Comparison of ENCODE assay signal across 12 mouse cellular contexts in the genomic region with DNA sequence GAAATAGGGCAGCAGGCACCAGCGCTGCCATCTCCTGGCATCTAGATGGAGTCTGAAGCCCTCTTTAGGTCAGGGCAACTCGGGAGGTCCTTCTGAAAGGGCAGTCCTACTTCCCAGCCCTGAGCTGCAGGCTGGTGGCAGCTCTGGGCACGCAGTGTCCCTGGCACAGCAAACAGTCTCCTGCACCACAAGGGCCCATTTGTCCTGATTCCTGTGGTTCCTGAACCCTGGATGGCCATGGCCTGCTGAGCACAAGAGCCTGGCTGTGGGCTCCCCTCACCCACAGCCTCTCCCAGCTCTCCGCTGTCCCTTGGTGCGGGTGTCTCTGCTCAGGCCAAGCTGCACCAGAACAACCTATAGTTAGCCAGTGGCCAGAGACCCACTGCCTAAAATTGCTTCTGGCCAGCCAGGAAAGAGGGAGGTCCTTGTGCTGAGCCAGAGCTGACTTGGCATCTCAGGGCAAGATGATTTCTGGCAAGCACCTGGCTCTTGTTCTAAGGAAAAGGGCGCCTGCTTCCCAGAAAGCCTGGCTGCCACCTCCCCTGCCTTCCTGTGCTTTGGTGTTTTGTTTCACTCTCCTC. TPM values are rescaled to one million over a fixed set of nuclear protein-coding genes. Genes with fewer than 3 reads are reported as not detected.
DNase-seq lines count a peak whose midpoint lies in the region; ATAC-seq and TF ChIP-seq lines count a peak whose summit lies in the region.
"Had no signal": no experiment of that assay in that cellular context is flagged by ENCODE, and none has a peak within 500 bp of the region (broad histone marks: within the 10 kb centered on the region; RNA-seq: fewer than 3 reads in every experiment).

No protein-coding gene starts in this region.

- no peak overlapping the region for H3K4me2 ChIP-seq in intestine, embryonic 16.5 days (ENCODE audit: low read depth, low read length)
- H3K4me2 ChIP-seq: liver, embryonic 11.5 days had no signal

- H3K27me3 ChIP-seq in intestine, embryonic 16.5 days (replicated peaks; ENCODE audit: control insufficient read depth, insufficient read depth, low read length), result no peaks in the 10 kb centered on the region

- H3K9ac ChIP-seq in intestine, embryonic 16.5 days (ENCODE audit: low read depth, low read length), result no peak overlapping the region

- WGBS in olfactory bulb, adult 2 months, result 67% methylated on average over 6 of the region's 6 CpGs
- 82% methylated on average over 6 of the region's 6 CpGs for WGBS in intestine, embryonic 16.5 days

- no peak for ATAC-seq in intestine, embryonic 16.5 days
- ATAC-seq: inflammation-experienced regulatory T-cells, adult 6 months had no signal

- H3K4me3 ChIP-seq in layer of hippocampus, adult 2 months, result no peak overlapping the region
- no peak overlapping the region for H3K4me3 ChIP-seq in olfactory bulb, adult 2 months (ENCODE audit: insufficient read depth, low read depth, low read length)
- no peak overlapping the region for H3K4me3 ChIP-seq in intestine, embryonic 16.5 days (ENCODE audit: low read length)

- no peaks in the 10 kb centered on the region for H3K9me3 ChIP-seq in intestine, embryonic 16.5 days (ENCODE audit: control insufficient read depth, low read length)

- H3K27ac ChIP-seq in layer of hippocampus, adult 2 months, result peak overlapping the region; percentile 86
- peak overlapping the region; percentile 81 for H3K27ac ChIP-seq in olfactory bulb, adult 2 months (ENCODE audit: insufficient read depth, low read depth, low read length)
- H3K27ac ChIP-seq in intestine, embryonic 16.5 days (ENCODE audit: low read length), result no peak overlapping the region

- peak; percentile 83 for DNase-seq in cerebellum, adult 11-12 months
- DNase-seq in cerebellum, postnatal 4 days (ENCODE audit: low spot score in 2 of 2), result no peak
- peak; percentile 49 to 77 for DNase-seq in layer of hippocampus, adult 2 months (ENCODE audit: low spot score in 2 of 2)
- DNase-seq in layer of hippocampus, adult 9-10 months (ENCODE audit: low spot score), result no peak
- peak; percentile 59 to 65 for DNase-seq in frontal cortex, adult 2 months (ENCODE audit: extremely low spot score in 1 of 2, low spot score in 1 of 2)
- no peak for DNase-seq in ovary, postnatal 10 days (ENCODE audit: low spot score)
- DNase-seq: midbrain, embryonic 14.5 days had no signal

- peaks cover 3% of the 10 kb centered on the region; the same call in 1 of the 2 replicates for H3K36me3 ChIP-seq in intestine, embryonic 16.5 days (ENCODE audit: control insufficient read depth, insufficient read depth, low read length)

- peaks cover 75% of the 10 kb centered on the region for H3K4me1 ChIP-seq in olfactory bulb, adult 2 months (ENCODE audit: control insufficient read depth, insufficient read depth, low read length)
- H3K4me1 ChIP-seq in intestine, embryonic 16.5 days (ENCODE audit: control insufficient read depth, insufficient read depth, low read length), result peaks cover 41% of the 10 kb centered on the region

- TF ChIP-seq CTCF in layer of hippocampus, adult 2 months (conservative IDR thresholded peaks at IDR 0.05), result peak; percentile 37
- TF ChIP-seq CTCF in olfactory bulb, adult 2 months (IDR thresholded peaks at IDR 0.05; ENCODE audit: insufficient read depth, low read depth, low read length), result no peak

- TF ChIP-seq POLR2A in olfactory bulb, adult 2 months (IDR thresholded peaks at IDR 0.05; ENCODE audit: insufficient read depth, low read depth, low read length), result no peak

RNA-seq across cellular contexts. Expression of a gene that starts 8.7 kb away (rescaled TPM):
- total RNA-seq in layer of hippocampus, adult 2 months (2021), result 100 to 1,000 TPM; 115 to 139 TPM
- 90.9 and 92.7 TPM in 2 replicates for polyA plus RNA-seq in frontal cortex, adult 2 months (2012; rRNA removed)
- not detected in 2 replicates for polyA plus RNA-seq in olfactory bulb, adult 2 months (2012; ENCODE audit: insufficient read depth, insufficient read length, low replicate concordance, missing spikeins)
- polyA plus RNA-seq in intestine, embryonic 16.5 days (2015; fragmentation: Nextera tagmentation; extraction: Ambion mirVana), result 19.1 and 21.5 TPM in 2 replicates

RNA-seq across cellular contexts. Expression of a gene that starts 15.8 kb away (rescaled TPM):
- 1 to 10 TPM in 1 of 2 experiments, not detected in 1; 1.2 TPM for total RNA-seq in layer of hippocampus, adult 2 months (2021)
- polyA plus RNA-seq in frontal cortex, adult 2 months (2012; rRNA removed), result 0.54 TPM in 1 of 2 replicates, not detected in the other
- not detected in 2 replicates for polyA plus RNA-seq in olfactory bulb, adult 2 months (2012; ENCODE audit: insufficient read depth, insufficient read length, low replicate concordance, missing spikeins)
- 7.4 and 10.3 TPM in 2 replicates for polyA plus RNA-seq in intestine, embryonic 16.5 days (2015; fragmentation: Nextera tagmentation; extraction: Ambion mirVana)
- polyA plus RNA-seq: inflammation-experienced regulatory T-cells, adult 6 months had no signal

RNA-seq across cellular contexts. Expression of a gene that starts 25.0 kb away (rescaled TPM):
- 1 to 10 TPM; 1.8 to 2.2 TPM for total RNA-seq in layer of hippocampus, adult 2 months (2021)
- 1.3 and 1.4 TPM in 2 replicates for polyA plus RNA-seq in frontal cortex, adult 2 months (2012; rRNA removed)
- polyA plus RNA-seq in olfactory bulb, adult 2 months (2012; ENCODE audit: insufficient read depth, insufficient read length, low replicate concordance, missing spikeins), result not detected in 2 replicates
- 4.4 and 4.6 TPM in 2 replicates for polyA plus RNA-seq in intestine, embryonic 16.5 days (2015; fragmentation: Nextera tagmentation; extraction: Ambion mirVana)
- polyA plus RNA-seq: inflammation-experienced regulatory T-cells, adult 6 months had no signal

RNA-seq across cellular contexts. Expression of a gene that starts 41.5 kb away (rescaled TPM):
- not detected for total RNA-seq in layer of hippocampus, adult 2 months (2021)
- polyA plus RNA-seq in frontal cortex, adult 2 months (2012; rRNA removed), result 0.10 TPM in 1 of 2 replicates, not detected in the other
- polyA plus RNA-seq in olfactory bulb, adult 2 months (2012; ENCODE audit: insufficient read depth, insufficient read length, low replicate concordance, missing spikeins), result not detected in 2 replicates
- polyA plus RNA-seq in intestine, embryonic 16.5 days (2015; fragmentation: Nextera tagmentation; extraction: Ambion mirVana), result 383 and 542 TPM in 2 replicates
- total RNA-seq: gastrocnemius, adult 8-10 months had no signal
- polyA plus RNA-seq: inflammation-experienced regulatory T-cells, adult 6 months; liver, embryonic 11.5 days; midbrain, embryonic 14.5 days had no signal

RNA-seq across cellular contexts. Expression of a gene that starts 53.8 kb away (rescaled TPM):
- 10 to 100 TPM; 35.8 to 39.4 TPM for total RNA-seq in layer of hippocampus, adult 2 months (2021)
- 34.7 and 37.4 TPM in 2 replicates for polyA plus RNA-seq in frontal cortex, adult 2 months (2012; rRNA removed)
- polyA plus RNA-seq in olfactory bulb, adult 2 months (2012; ENCODE audit: insufficient read depth, insufficient read length, low replicate concordance, missing spikeins), result not detected in 2 replicates
- polyA plus RNA-seq in intestine, embryonic 16.5 days (2015; fragmentation: Nextera tagmentation; extraction: Ambion mirVana), result 61.1 and 66.9 TPM in 2 replicates

Comparison
In these comparisons a context has a peak if more than half of its experiments do, and no peak if none do; other contexts are left out.
1. DNase-seq: peak in cerebellum, adult 11-12 months (single experiment), layer of hippocampus, adult 2 months (2 of 2) and frontal cortex, adult 2 months (2 of 2); none in cerebellum, postnatal 4 days (0 of 2), layer of hippocampus, adult 9-10 months (single experiment) and ovary, postnatal 10 days (single experiment).